In genomic region chr14:105924712-105925111, GRCm38 (mm10) we compare ENCODE assay signal across 8 mouse cellular contexts. TPM values are rescaled to one million over a fixed set of nuclear protein-coding genes. Genes with fewer than 3 reads are reported as not detected.
DNase-seq lines count a peak whose midpoint lies in the region; ATAC-seq lines count a peak whose summit lies in the region.

No protein-coding gene starts in this region.

- no peaks in the 10 kb centered on the region; the same call in 1 of the 2 replicates for H3K4me1 ChIP-seq in liver, embryonic 12.5 days

- DNase-seq in gastrocnemius, postnatal 10 days: peak; percentile 17
- DNase-seq in gastrocnemius, adult 18-20 months (ENCODE audit: low spot score): no peak
- DNase-seq in liver: peak; percentile 12
- peak; percentile 76 for DNase-seq in adipocyte (ENCODE audit: low spot score)
- DNase-seq in lung, postnatal 36 days: peak; percentile 49
- DNase-seq in thymus, postnatal 10 days (ENCODE audit: low spot score in 2 of 2): no peak

- H3K27me3 ChIP-seq in liver, embryonic 12.5 days (replicated peaks): peaks cover 10% of the 10 kb centered on the region; the same call in 1 of the 2 replicates

- H3K4me2 ChIP-seq in liver, embryonic 12.5 days: no peak overlapping the region

- no peak overlapping the region for H3K27ac ChIP-seq in liver, embryonic 12.5 days

- no peak overlapping the region for H3K9ac ChIP-seq in liver, embryonic 12.5 days

- H3K4me3 ChIP-seq in liver, embryonic 12.5 days: no peak overlapping the region

- no peaks in the 10 kb centered on the region for H3K9me3 ChIP-seq in liver, embryonic 12.5 days (replicated peaks)

- WGBS in liver, embryonic 12.5 days (ENCODE audit: insufficient replicate concordance): 35% methylated on average over 1 of the region's 1 CpGs

- H3K36me3 ChIP-seq in liver, embryonic 12.5 days: no peaks in the 10 kb centered on the region

- no peak for ATAC-seq in liver, embryonic 12.5 days
- ATAC-seq in CD4-positive, CD25-positive, alpha-beta regulatory T cell, adult 4 months: no peak

RNA-seq across cellular contexts. Expression of gene Spry2, which starts 28.1 kb away (rescaled TPM):
- total RNA-seq in gastrocnemius, postnatal 10 days (2021): 10 to 100 TPM; 41.7 to 44.5 TPM
- total RNA-seq in gastrocnemius, adult 18-20 months (2021): 10 to 100 TPM; 13.5 to 19.3 TPM
- 6.6 and 7.1 TPM in 2 replicates for polyA plus RNA-seq in liver, embryonic 12.5 days (2016; fragmentation: Nextera tagmentation; extraction: Ambion mirVana)
- under 1 TPM in 1 of 2 experiments, not detected in 1; 0.29 TPM for polyA plus RNA-seq in CD4-positive, CD25-positive, alpha-beta regulatory T cell, adult 4 months (2017; shearing (Covaris generic))

Comparison
In these comparisons a context has a peak if more than half of its experiments do, and no peak if none do; other contexts are left out.
1. DNase-seq: peak in gastrocnemius, postnatal 10 days (single experiment), liver (single experiment), adipocyte (single experiment) and lung, postnatal 36 days (single experiment); none in gastrocnemius, adult 18-20 months (single experiment) and thymus, postnatal 10 days (0 of 2).